Mouse (Mus musculus): ENCODE measurements around the gene Rps9. TPM values are rescaled to one million over a fixed set of nuclear protein-coding genes. Genes with fewer than 3 reads are reported as not detected.
"Not testable (repeated sequence)": the region's sequence is repeated elsewhere in the genome, so short reads cannot be mapped to it uniquely, and the experiment has no call there.

The Rps9 gene
- polyA plus RNA-seq, 1 experiment from 2014 or later: 1,214 TPM

GRCm38 (mm10) chr7:3705911-3706310, 2.1 kb downstream of the Rps9 start:
- Histone ChIP-seq H3K9me3 (ENCODE audit: control insufficient read depth, low read length) (no peaks in the 10 kb centered on the region), H3K9ac (ENCODE audit: low read length) (peak overlapping the region; percentile 88), H3K4me1 (replicated peaks; ENCODE audit: control insufficient read depth, insufficient read depth, low read length) (peaks cover 3% of the 10 kb centered on the region; the same call in 1 of the 2 replicates), H3K27ac (ENCODE audit: low read depth, low read length) (0 out of 2 replicates have a peak overlapping the region, but pooled peaks have one; percentile 7), H3K27me3 (ENCODE audit: control insufficient read depth, insufficient read depth, low read length) (no peaks in the 10 kb centered on the region), H3K36me3 (ENCODE audit: control insufficient read depth, insufficient read depth, low read length) (peaks cover 2% of the 10 kb centered on the region; the same call in 1 of the 2 replicates), H3K4me3 (ENCODE audit: low read depth, low read length) (peak overlapping the region; percentile 92), H3K4me2 (ENCODE audit: low read depth, low read length, severe bottlenecking) (peak overlapping the region; percentile 78)
- DNase-seq (ENCODE audit: low spot score) (peak; percentile 52), ATAC-seq (replicated peaks; ENCODE audit: low FRiP score) (no peak)
- WGBS: 34% methylated on average over 6 of the region's 6 CpGs

GRCm38 (mm10) chr7:3706343-3706934, 2.6 kb downstream of the Rps9 start:
- ATAC-seq (replicated peaks; ENCODE audit: low FRiP score) (no peak), DNase-seq (ENCODE audit: low spot score) (peak; percentile 48)
- Histone ChIP-seq H3K9ac (ENCODE audit: low read length) (peak overlapping the region; percentile 88), H3K4me1 (replicated peaks; ENCODE audit: control insufficient read depth, insufficient read depth, low read length) (peaks cover 3% of the 10 kb centered on the region; the same call in 1 of the 2 replicates), H3K4me2 (ENCODE audit: low read depth, low read length, severe bottlenecking) (peak overlapping the region; percentile 78), H3K27ac (ENCODE audit: low read depth, low read length) (no peak overlapping the region), H3K9me3 (ENCODE audit: control insufficient read depth, low read length) (no peaks in the 10 kb centered on the region), H3K4me3 (ENCODE audit: low read depth, low read length) (peak overlapping the region; percentile 92), H3K36me3 (ENCODE audit: control insufficient read depth, insufficient read depth, low read length) (peaks cover 2% of the 10 kb centered on the region; the same call in 1 of the 2 replicates), H3K27me3 (ENCODE audit: control insufficient read depth, insufficient read depth, low read length) (no peaks in the 10 kb centered on the region)
- 69% methylated on average over 11 of the region's 11 CpGs for WGBS

- H3K9me3 ChIP-seq (ENCODE audit: control insufficient read depth, low read length): no peaks in the 10 kb centered on the region
- ATAC-seq (replicated peaks; ENCODE audit: low FRiP score) (no peak), DNase-seq (ENCODE audit: low spot score) (peak; percentile 48)
- WGBS: 72% methylated on average over 4 of the region's 4 CpGs
- no peak overlapping the region for H3K9ac ChIP-seq (ENCODE audit: low read length)
- H3K4me1 ChIP-seq (replicated peaks; ENCODE audit: control insufficient read depth, insufficient read depth, low read length): peaks cover 3% of the 10 kb centered on the region; the same call in 1 of the 2 replicates
- no peak overlapping the region for H3K4me3 ChIP-seq (ENCODE audit: low read depth, low read length)
- peaks cover 2% of the 10 kb centered on the region; the same call in 1 of the 2 replicates for H3K36me3 ChIP-seq (ENCODE audit: control insufficient read depth, insufficient read depth, low read length)
- no peaks in the 10 kb centered on the region for H3K27me3 ChIP-seq (ENCODE audit: control insufficient read depth, insufficient read depth, low read length)
- H3K27ac ChIP-seq (ENCODE audit: low read depth, low read length): no peak overlapping the region
- no peak overlapping the region for H3K4me2 ChIP-seq (ENCODE audit: low read depth, low read length, severe bottlenecking)
Observed at GRCm38 (mm10) chr7:3707027-3707426, 3.2 kb downstream of the Rps9 start.

GRCm38 (mm10) chr7:3707568-3708413, 4.0 kb downstream of the Rps9 start:
- ATAC-seq (replicated peaks; ENCODE audit: low FRiP score) (no peak), DNase-seq (ENCODE audit: low spot score) (peak; percentile 52)
- Histone ChIP-seq H3K9me3 (ENCODE audit: control insufficient read depth, low read length) (no peaks in the 10 kb centered on the region), H3K4me3 (ENCODE audit: low read depth, low read length) (no peak overlapping the region), H3K4me2 (ENCODE audit: low read depth, low read length, severe bottlenecking) (no peak overlapping the region), H3K4me1 (replicated peaks; ENCODE audit: control insufficient read depth, insufficient read depth, low read length) (peaks cover 3% of the 10 kb centered on the region; the same call in 1 of the 2 replicates), H3K27ac (ENCODE audit: low read depth, low read length) (0 out of 2 replicates have a peak overlapping the region, but pooled peaks have one; percentile 31), H3K36me3 (ENCODE audit: control insufficient read depth, insufficient read depth, low read length) (peaks cover 2% of the 10 kb centered on the region; the same call in 1 of the 2 replicates), H3K9ac (ENCODE audit: low read length) (no peak overlapping the region), H3K27me3 (ENCODE audit: control insufficient read depth, insufficient read depth, low read length) (no peaks in the 10 kb centered on the region)
- 18% methylated on average over 7 of the region's 7 CpGs for WGBS

GRCm38 (mm10) chr7:3708447-3708980, 4.7 kb downstream of the Rps9 start:
- H3K27me3 ChIP-seq (ENCODE audit: control insufficient read depth, insufficient read depth, low read length); ATAC-seq (replicated peaks; ENCODE audit: low FRiP score); H3K4me2 ChIP-seq (ENCODE audit: low read depth, low read length, severe bottlenecking); H3K9me3 ChIP-seq (ENCODE audit: control insufficient read depth, low read length); H3K36me3 ChIP-seq (ENCODE audit: control insufficient read depth, insufficient read depth, low read length); H3K27ac ChIP-seq (ENCODE audit: low read depth, low read length); DNase-seq (ENCODE audit: low spot score); H3K4me1 ChIP-seq (replicated peaks; ENCODE audit: control insufficient read depth, insufficient read depth, low read length); H3K9ac ChIP-seq (ENCODE audit: low read length); H3K4me3 ChIP-seq (ENCODE audit: low read depth, low read length): not testable (repeated sequence)
- 44% methylated on average over 5 of the region's 5 CpGs for WGBS

- Histone ChIP-seq H3K4me2 (ENCODE audit: low read depth, low read length, severe bottlenecking) (no peak overlapping the region), H3K36me3 (ENCODE audit: control insufficient read depth, insufficient read depth, low read length) (peaks cover 2% of the 10 kb centered on the region; the same call in 1 of the 2 replicates), H3K9ac (ENCODE audit: low read length) (no peak overlapping the region), H3K27ac (ENCODE audit: low read depth, low read length) (no peak overlapping the region), H3K4me1 (replicated peaks; ENCODE audit: control insufficient read depth, insufficient read depth, low read length) (peaks cover 3% of the 10 kb centered on the region; the same call in 1 of the 2 replicates), H3K4me3 (ENCODE audit: low read depth, low read length) (no peak overlapping the region), H3K9me3 (ENCODE audit: control insufficient read depth, low read length) (no peaks in the 10 kb centered on the region), H3K27me3 (ENCODE audit: control insufficient read depth, insufficient read depth, low read length) (no peaks in the 10 kb centered on the region)
- DNase-seq (ENCODE audit: low spot score) (no peak), ATAC-seq (replicated peaks; ENCODE audit: low FRiP score) (no peak)
- WGBS: 87% methylated on average over 1 of the region's 1 CpGs
Observed at GRCm38 (mm10) chr7:3709000-3709399, 5.2 kb downstream of the Rps9 start.

GRCm38 (mm10) chr7:3712264-3712942, 8.6 kb downstream of the Rps9 start:
- Histone ChIP-seq H3K27ac (ENCODE audit: low read depth, low read length) (no peak overlapping the region), H3K36me3 (ENCODE audit: control insufficient read depth, insufficient read depth, low read length) (no peaks in the 10 kb centered on the region; the same call in 1 of the 2 replicates), H3K4me3 (ENCODE audit: low read depth, low read length) (no peak overlapping the region), H3K27me3 (ENCODE audit: control insufficient read depth, insufficient read depth, low read length) (no peaks in the 10 kb centered on the region), H3K4me1 (replicated peaks; ENCODE audit: control insufficient read depth, insufficient read depth, low read length) (no peaks in the 10 kb centered on the region), H3K9ac (ENCODE audit: low read length) (no peak overlapping the region), H3K9me3 (ENCODE audit: control insufficient read depth, low read length) (no peaks in the 10 kb centered on the region), H3K4me2 (ENCODE audit: low read depth, low read length, severe bottlenecking) (no peak overlapping the region)
- ATAC-seq (replicated peaks; ENCODE audit: low FRiP score): no peak
- peak; percentile 53 for DNase-seq (ENCODE audit: low spot score)
- 50% methylated on average over 5 of the region's 5 CpGs for WGBS

- no peaks in the 10 kb centered on the region for H3K36me3 ChIP-seq (ENCODE audit: control insufficient read depth, insufficient read depth, low read length)
- H3K27me3 ChIP-seq (ENCODE audit: control insufficient read depth, insufficient read depth, low read length): no peaks in the 10 kb centered on the region
- no peaks in the 10 kb centered on the region for H3K9me3 ChIP-seq (ENCODE audit: control insufficient read depth, low read length)
- H3K9ac ChIP-seq (ENCODE audit: low read length): no peak overlapping the region
- H3K4me2 ChIP-seq (ENCODE audit: low read depth, low read length, severe bottlenecking): no peak overlapping the region
- no peak overlapping the region for H3K27ac ChIP-seq (ENCODE audit: low read depth, low read length)
- H3K4me3 ChIP-seq (ENCODE audit: low read depth, low read length): no peak overlapping the region
- 59% methylated on average over 1 of the region's 1 CpGs for WGBS
- DNase-seq (ENCODE audit: low spot score) (no peak), ATAC-seq (replicated peaks; ENCODE audit: low FRiP score) (no peak)
- H3K4me1 ChIP-seq (replicated peaks; ENCODE audit: control insufficient read depth, insufficient read depth, low read length): no peaks in the 10 kb centered on the region
Observed at GRCm38 (mm10) chr7:3715249-3715648, 11.5 kb downstream of the Rps9 start.

All from forebrain, embryonic 11.5 days (tissue).